Mouse (Mus musculus) cortical plate, adult 2 months (tissue): ENCODE results near the gene Dmap1.

ENCODE experiments used
- CTCF ChIP-seq: fragments of 200-500 bp; IDR thresholded peaks from 2 replicates; pipeline ENCODE4 v1.5.1; 2011; ENCODE audit warnings: mild to moderate bottlenecking, control low read depth, low read length; ENCODE audit not compliant: insufficient read depth; ENCODE audit errors: extremely low read depth
- POLR2A ChIP-seq: fragments of 200-500 bp; IDR thresholded peaks from 2 replicates; pipeline ENCODE4 v1.6.1; 2011; ENCODE audit warnings: mild to moderate bottlenecking, low read length, control low read depth; ENCODE audit not compliant: insufficient read depth; ENCODE audit errors: extremely low read depth

DNA sequence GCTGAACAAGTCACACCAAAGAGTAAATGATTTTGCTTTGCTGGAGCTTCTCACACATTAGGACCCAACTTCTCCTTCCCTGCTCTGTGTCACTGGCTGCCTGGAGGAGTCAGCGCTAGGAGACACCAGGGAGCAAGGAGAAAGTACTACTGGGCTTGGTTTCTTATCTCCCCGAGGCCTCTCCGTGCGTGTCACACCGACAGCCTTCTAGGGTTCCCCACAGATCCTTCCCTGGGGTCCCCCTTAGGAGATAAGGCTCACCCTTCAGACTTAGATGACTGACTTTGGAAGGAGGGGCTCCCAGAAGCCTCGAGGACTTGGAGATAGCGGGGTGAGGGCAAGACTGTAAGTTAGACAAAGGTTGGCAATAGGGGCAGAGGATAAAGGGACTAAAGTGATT, 47.4 kb downstream of the Dmap1 start:
- TF ChIP-seq CTCF: no peak
- TF ChIP-seq POLR2A: no peak
